Mouse (Mus musculus) intestine, embryonic 15.5 days (tissue): ENCODE data around the gene Trat1. TPM values are rescaled to one million over a fixed set of nuclear protein-coding genes. Genes with fewer than 3 reads are reported as not detected.

Experiments used
- polyA plus RNA-seq: library from polyadenylated mRNA; unstranded; fragments of >200 nt; fragmentation: Nextera tagmentation; extraction: Ambion mirVana; gene quantifications from 2 replicates; pipeline ENCODE4 v1.2.1, GENCODE M21; 2015

Gene Trat1
- polyA plus RNA-seq, 1 experiment from 2014 or later: 0.08 TPM

Other genes with a start within 250 kb of the Trat1 start
- not detected in 2 replicates for gene Retnlb, start 44.8 kb upstream of the Trat1 start, polyA plus RNA-seq
- gene Retnla, start 70.5 kb upstream of the Trat1 start, polyA plus RNA-seq: not detected in 2 replicates
- 1.6 and 1.9 TPM in 2 replicates for gene Retnlg, start 100.6 kb upstream of the Trat1 start, polyA plus RNA-seq
- gene Dzip3, start 222.1 kb upstream of the Trat1 start, polyA plus RNA-seq: 19.3 and 22.6 TPM in 2 replicates
- gene Cip2a, start 222.2 kb upstream of the Trat1 start, polyA plus RNA-seq: 19.4 and 24.1 TPM in 2 replicates